Mouse (Mus musculus): ENCODE measurements around the gene Tmem145.

The Tmem145 gene

GRCm38 (mm10) chr7:25275555-25276298, 30.2 kb upstream of the Tmem145 start:
- DNase-seq (ENCODE audit: low read depth, low spot score), result peak; percentile 66

GRCm38 (mm10) chr7:25277405-25277804, 28.5 kb upstream of the Tmem145 start:
- no peak for DNase-seq (ENCODE audit: low read depth, low spot score)

GRCm38 (mm10) chr7:25277998-25278340, 27.9 kb upstream of the Tmem145 start:
- no peak for DNase-seq (ENCODE audit: low read depth, low spot score)

- DNase-seq (ENCODE audit: low read depth, low spot score), result peak; percentile 84
Observed at GRCm38 (mm10) chr7:25278341-25279075, 27.4 kb upstream of the Tmem145 start.

GRCm38 (mm10) chr7:25279076-25279860, 26.6 kb upstream of the Tmem145 start:
- DNase-seq (ENCODE audit: low read depth, low spot score), result peak; percentile 89

GRCm38 (mm10) chr7:25279861-25280791, 25.8 kb upstream of the Tmem145 start:
- no peak for DNase-seq (ENCODE audit: low read depth, low spot score)

DNA sequence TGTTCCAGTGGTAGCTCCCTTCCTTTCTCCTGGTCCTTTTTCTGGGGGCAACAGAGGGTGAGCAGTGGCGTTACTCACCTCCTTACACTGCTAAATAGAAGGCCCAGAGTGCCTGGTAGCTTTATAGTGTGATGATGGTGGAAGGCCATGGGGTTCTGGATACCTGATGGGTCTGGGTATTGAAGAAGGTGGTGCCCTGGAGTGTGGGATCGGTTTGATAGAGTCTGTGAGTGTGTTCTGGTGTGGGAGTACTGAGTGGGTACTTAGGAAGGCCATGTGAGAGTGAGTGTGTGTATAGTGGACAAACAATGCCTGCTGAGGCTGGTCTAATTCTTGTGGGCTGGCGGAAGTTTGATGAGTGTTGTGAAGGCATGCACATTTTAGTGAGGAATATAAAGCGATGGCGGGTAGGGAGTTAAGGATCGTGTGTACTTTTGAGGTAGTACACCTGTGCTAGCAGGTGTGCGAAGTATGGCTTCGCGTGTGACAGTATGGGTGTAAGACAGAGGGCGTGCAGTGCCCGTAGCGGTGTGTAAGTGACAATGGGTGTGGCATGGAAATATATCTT, 24.7 kb upstream of the Tmem145 start:
- DNase-seq (ENCODE audit: low read depth, low spot score), result no peak

- peak; percentile 96 for DNase-seq (ENCODE audit: low read depth, low spot score)
Observed at GRCm38 (mm10) chr7:25281734-25282601, 23.9 kb upstream of the Tmem145 start.

DNA sequence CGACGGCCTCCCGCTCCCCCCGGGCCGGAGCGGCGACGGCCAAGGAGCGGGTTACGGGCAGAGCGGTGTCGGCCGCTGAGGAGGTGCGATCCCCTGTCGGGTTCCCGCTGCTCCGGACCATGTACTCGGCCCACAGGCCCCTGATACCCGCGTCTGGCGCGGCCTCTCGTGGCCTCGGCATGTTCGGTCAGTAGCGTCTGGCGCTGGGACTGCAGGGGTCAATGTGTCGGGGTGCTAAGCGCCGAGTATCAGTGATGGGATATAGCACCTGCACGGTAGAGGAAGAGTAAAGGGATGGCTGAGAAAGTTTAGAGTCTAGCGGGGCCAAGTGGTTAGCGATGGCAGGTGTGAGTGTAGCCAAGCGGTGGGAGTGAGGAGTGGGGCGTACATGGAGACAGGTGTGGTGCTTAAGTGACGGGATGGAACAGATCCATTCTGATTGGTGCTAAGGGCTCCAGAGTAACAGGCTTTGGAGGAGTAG, 23.1 kb upstream of the Tmem145 start:
- DNase-seq (ENCODE audit: low read depth, low spot score), result peak; percentile 85

GRCm38 (mm10) chr7:25283637-25284036, 22.3 kb upstream of the Tmem145 start:
- no peak for DNase-seq (ENCODE audit: low read depth, low spot score)

DNA sequence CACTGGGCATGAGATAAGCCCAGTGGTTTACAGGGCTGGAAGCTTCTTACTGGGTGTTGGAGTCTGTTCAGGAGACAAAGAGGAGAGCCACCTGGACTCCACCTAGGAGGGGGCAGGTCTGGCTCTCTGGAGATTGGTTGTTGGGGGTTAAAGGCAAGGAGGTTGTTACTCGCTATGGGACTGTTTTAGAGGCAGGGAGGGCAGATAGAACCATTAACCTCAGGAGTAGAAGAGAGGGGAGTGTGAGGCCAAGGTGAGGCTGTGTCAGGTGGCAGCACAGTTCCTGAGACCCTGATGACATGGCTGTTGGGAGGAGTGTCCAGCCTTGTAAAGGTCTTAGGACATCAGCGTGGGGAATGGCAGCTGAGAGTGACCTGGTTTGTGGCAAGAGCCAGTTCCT, 21.7 kb upstream of the Tmem145 start:
- no peak for DNase-seq (ENCODE audit: low read depth, low spot score)

DNA sequence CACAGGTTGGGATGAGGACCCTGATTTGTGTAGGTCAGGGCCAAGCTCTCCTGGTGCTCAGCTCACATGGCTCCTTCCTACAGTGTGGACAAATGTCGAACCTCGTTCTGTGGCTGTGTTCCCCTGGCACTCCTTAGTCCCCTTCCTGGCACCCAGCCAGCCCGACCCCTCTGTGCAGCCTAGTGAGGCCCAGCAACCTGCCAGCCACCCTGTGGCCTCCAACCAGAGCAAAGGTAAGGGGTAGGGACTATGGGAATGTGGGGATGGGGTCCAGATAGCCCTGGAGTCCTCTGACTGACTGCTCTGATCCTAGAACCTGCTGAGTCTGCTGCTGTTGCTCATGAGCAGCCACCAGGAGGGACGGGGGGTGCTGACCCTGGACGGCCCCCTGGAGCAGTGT, 21.1 kb upstream of the Tmem145 start:
- DNase-seq (ENCODE audit: low read depth, low spot score), result no peak

DNA sequence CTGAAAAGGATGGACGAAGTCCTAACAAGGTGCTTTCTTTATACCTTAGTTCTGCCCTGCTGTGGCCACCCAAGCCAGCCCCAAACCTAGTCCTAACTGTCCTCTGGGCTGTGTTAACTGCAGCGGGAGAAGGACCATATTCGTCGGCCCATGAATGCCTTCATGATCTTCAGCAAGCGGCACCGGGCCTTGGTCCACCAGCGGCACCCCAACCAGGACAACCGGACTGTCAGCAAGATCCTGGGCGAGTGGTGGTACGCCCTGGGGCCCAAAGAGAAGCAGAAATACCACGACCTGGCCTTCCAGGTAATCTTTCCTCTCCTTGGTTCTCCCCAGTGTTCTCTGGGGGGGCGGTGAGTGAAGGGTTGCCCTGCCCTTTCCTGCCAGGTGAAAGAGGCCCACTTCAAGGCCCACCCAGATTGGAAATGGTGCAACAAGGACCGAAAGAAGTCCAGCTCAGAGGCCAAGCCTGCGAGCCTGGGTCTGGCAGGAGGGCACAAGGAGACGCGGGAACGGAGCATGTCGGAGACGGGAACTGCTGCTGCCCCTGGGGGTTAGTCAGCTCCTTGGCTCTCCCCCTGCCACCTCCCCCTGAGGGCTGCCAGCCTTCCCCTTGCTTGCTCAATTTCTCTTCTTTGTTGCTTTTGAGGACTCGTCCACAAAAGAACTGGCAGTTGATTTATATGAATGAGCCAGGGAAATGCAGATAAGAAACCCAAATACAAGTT, 20.2 kb upstream of the Tmem145 start:
- no peak for DNase-seq (ENCODE audit: low read depth, low spot score)

GRCm38 (mm10) chr7:25286989-25287388, 18.9 kb upstream of the Tmem145 start:
- no peak for DNase-seq (ENCODE audit: low read depth, low spot score)

DNA sequence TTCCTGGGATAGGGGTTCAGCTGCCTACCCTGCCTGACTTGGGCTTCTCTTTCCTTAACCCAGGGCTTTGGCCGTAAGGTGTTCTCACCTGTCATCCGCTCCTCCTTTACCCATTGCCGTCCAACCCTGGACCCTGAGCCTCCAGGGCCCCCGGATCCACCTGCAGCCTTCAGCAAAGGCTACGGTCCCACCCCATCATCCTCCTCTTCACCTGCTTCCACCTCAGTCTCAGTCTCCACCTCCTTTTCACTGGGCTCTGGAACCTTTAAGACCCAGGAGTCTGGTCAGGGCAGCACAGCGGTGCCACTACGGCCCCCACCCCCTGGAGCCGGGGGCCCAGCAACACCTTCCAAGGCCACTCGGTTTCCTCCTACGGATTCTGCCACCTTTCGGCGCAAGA, 17.9 kb upstream of the Tmem145 start:
- no peak for DNase-seq (ENCODE audit: low read depth, low spot score)

- DNase-seq (ENCODE audit: low read depth, low spot score), result no peak
Observed at GRCm38 (mm10) chr7:25288721-25289120, 17.2 kb upstream of the Tmem145 start.

DNA sequence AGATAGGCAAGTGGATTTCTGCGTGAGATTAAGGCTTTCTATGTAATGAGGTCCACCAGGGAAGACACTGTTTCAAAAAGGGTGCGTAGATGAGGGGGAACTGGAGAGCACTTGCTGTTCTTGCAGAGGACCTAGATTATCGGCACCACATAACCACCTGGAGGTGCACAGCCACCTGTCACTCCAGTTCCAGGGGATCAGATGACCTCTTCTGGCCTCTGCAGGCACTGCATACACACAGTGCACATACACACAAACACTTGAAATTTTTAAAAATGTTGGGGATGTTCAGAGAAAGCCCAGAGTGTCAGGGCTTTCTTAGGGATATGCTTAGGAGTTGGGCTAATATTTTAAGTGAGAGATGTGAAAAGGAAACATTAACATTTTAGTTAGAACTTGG, 16.0 kb upstream of the Tmem145 start:
- peak; percentile 57 for DNase-seq (ENCODE audit: low read depth, low spot score)

GRCm38 (mm10) chr7:25290463-25290862, 15.4 kb upstream of the Tmem145 start:
- no peak for DNase-seq (ENCODE audit: low read depth, low spot score)

DNA sequence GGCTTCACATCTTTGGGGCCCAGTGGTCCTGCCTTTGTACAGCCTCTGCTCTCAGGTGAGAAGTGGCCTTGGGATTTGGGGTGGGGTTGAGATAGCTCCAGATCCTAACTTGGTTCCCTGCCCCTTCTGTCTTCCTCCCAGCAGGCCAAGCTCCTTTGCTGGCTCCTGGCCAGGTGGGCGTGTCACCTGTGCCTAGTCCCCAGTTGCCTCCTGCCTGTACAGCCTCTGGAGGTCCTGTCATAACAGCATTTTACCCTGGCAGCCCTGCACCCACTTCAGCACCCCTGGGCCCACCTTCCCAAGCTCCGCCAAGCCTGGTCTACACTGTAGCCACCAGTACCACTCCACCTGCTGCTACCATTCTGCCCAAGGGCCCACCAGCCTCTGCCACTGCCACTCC, 15.0 kb upstream of the Tmem145 start:
- peak; percentile 73 for DNase-seq (ENCODE audit: low read depth, low spot score)

Measured in R1 (cell line).